Comparison of ENCODE assay signal across 9 mouse cellular contexts in the genomic region with DNA sequence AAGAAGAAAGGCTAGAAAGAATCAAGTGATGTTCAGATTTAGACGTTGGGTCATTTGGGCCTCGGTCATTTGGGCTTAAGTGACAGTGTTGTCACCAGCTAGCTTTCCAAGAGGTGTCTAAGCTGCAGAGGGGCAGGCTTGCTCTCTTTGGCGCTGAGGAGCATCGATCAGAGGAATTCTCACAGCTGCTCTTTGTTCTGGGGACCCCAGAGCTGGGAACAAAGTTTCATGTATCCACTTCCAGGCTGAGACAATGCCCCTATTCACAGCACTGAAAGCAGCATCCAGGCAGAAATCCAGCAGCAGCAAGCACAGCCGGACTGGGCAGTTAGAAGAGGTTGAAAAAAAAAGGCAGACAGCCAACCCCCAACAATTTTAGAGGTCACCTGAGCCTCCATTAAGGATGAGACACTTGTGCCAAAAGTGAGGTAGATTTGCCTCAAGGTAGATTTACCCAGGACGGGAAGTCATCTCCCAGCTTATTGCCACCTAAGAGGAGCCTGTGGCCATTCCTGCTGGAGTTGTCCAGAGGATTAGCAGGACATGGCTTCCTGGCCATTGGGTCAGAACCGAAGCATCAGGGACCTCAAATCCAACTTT.
DNase-seq lines count a peak whose midpoint lies in the region; ATAC-seq lines count a peak whose summit lies in the region.
"Had no signal": no experiment of that assay in that cellular context is flagged by ENCODE, and none has a peak within 500 bp of the region (broad histone marks: within the 10 kb centered on the region; RNA-seq: fewer than 3 reads in every experiment).

No protein-coding gene starts in this region.

- no peaks in the 10 kb centered on the region for H3K9me3 ChIP-seq in embryonic facial prominence, embryonic 11.5 days (replicated peaks; ENCODE audit: control insufficient read depth, low read length)
- H3K9me3 ChIP-seq in hindbrain, embryonic 13.5 days = no peaks in the 10 kb centered on the region
- no peaks in the 10 kb centered on the region for H3K9me3 ChIP-seq in midbrain, embryonic 12.5 days
- H3K9me3 ChIP-seq in intestine, embryonic 16.5 days (ENCODE audit: control insufficient read depth, low read length) = no peaks in the 10 kb centered on the region
- H3K9me3 ChIP-seq: liver, embryonic 15.5 days had no signal

- WGBS in embryonic facial prominence, embryonic 11.5 days = 17% methylated on average over 7 of the region's 7 CpGs
- 16% methylated on average over 7 of the region's 7 CpGs for WGBS in hindbrain, embryonic 13.5 days
- WGBS in midbrain, embryonic 12.5 days = 23% methylated on average over 7 of the region's 7 CpGs
- 60% methylated on average over 7 of the region's 7 CpGs for WGBS in intestine, embryonic 16.5 days

- H3K36me3 ChIP-seq in embryonic facial prominence, embryonic 11.5 days (replicated peaks; ENCODE audit: control insufficient read depth, insufficient read depth, low read depth, low read length) = no peaks in the 10 kb centered on the region
- no peaks in the 10 kb centered on the region for H3K36me3 ChIP-seq in hindbrain, embryonic 13.5 days
- no peaks in the 10 kb centered on the region for H3K36me3 ChIP-seq in midbrain, embryonic 12.5 days
- H3K36me3 ChIP-seq in intestine, embryonic 16.5 days (ENCODE audit: control insufficient read depth, insufficient read depth, low read length) = no peaks in the 10 kb centered on the region
- H3K36me3 ChIP-seq: liver, embryonic 15.5 days had no signal

- H3K9ac ChIP-seq in embryonic facial prominence, embryonic 11.5 days (replicated peaks; ENCODE audit: low read length) = no peak overlapping the region
- H3K9ac ChIP-seq in hindbrain, embryonic 13.5 days = no peak overlapping the region
- H3K9ac ChIP-seq in midbrain, embryonic 12.5 days (replicated peaks) = no peak overlapping the region
- no peak overlapping the region for H3K9ac ChIP-seq in intestine, embryonic 16.5 days (ENCODE audit: low read depth, low read length)
- H3K9ac ChIP-seq: liver, embryonic 15.5 days had no signal

- ATAC-seq in embryonic facial prominence, embryonic 11.5 days (replicated peaks; ENCODE audit: insufficient number of reproducible peaks, low FRiP score, low TSS enrichment, low read depth) = peak; percentile 79
- peak; percentile 73 for ATAC-seq in hindbrain, embryonic 13.5 days (ENCODE audit: low FRiP score)
- peak; percentile 54; the same call in 1 of the 2 replicates for ATAC-seq in midbrain, embryonic 12.5 days (ENCODE audit: low FRiP score, low read depth)
- ATAC-seq in intestine, embryonic 16.5 days = no peak

- H3K27ac ChIP-seq in embryonic facial prominence, embryonic 11.5 days (replicated peaks; ENCODE audit: low read depth, low read length) = 0 out of 2 replicates have a peak overlapping the region, but pooled peaks have one; percentile 25
- H3K27ac ChIP-seq in hindbrain, embryonic 13.5 days = peak overlapping the region; percentile 60
- 0 out of 2 replicates have a peak overlapping the region, but pooled peaks have one; percentile 43 for H3K27ac ChIP-seq in midbrain, embryonic 12.5 days (replicated peaks)
- H3K27ac ChIP-seq in intestine, embryonic 16.5 days (ENCODE audit: low read length) = no peak overlapping the region
- H3K27ac ChIP-seq: liver, embryonic 15.5 days had no signal

- H3K4me2 ChIP-seq in embryonic facial prominence, embryonic 11.5 days (ENCODE audit: low read depth, low read length) = no peak overlapping the region
- H3K4me2 ChIP-seq in hindbrain, embryonic 13.5 days = peak overlapping the region; percentile 37
- H3K4me2 ChIP-seq in midbrain, embryonic 12.5 days (replicated peaks) = peak overlapping the region; percentile 35
- no peak overlapping the region for H3K4me2 ChIP-seq in intestine, embryonic 16.5 days (ENCODE audit: low read depth, low read length)
- H3K4me2 ChIP-seq: liver, embryonic 15.5 days had no signal

- H3K4me3 ChIP-seq in embryonic facial prominence, embryonic 11.5 days (ENCODE audit: low read depth, low read length) = no peak overlapping the region
- H3K4me3 ChIP-seq in hindbrain, embryonic 13.5 days = no peak overlapping the region
- no peak overlapping the region for H3K4me3 ChIP-seq in midbrain, embryonic 12.5 days
- no peak overlapping the region for H3K4me3 ChIP-seq in intestine, embryonic 16.5 days (ENCODE audit: low read length)
- H3K4me3 ChIP-seq: liver, embryonic 15.5 days had no signal

- DNase-seq in cerebellum, postnatal 25 days = peak; percentile 24 to 34
- DNase-seq in cerebellum, adult 11-12 months = no peak
- DNase-seq in embryonic facial prominence, embryonic 11.5 days (ENCODE audit: low spot score) = peak; percentile 61
- no peak for DNase-seq in spleen, adult 12 weeks (ENCODE audit: low spot score)
- no peak for DNase-seq in gastrocnemius, postnatal 10 days

- H3K4me1 ChIP-seq in embryonic facial prominence, embryonic 11.5 days (ENCODE audit: control insufficient read depth, insufficient read depth, low read length) = no peaks in the 10 kb centered on the region
- peaks cover 26% of the 10 kb centered on the region for H3K4me1 ChIP-seq in hindbrain, embryonic 13.5 days (replicated peaks)
- peaks cover 12% of the 10 kb centered on the region for H3K4me1 ChIP-seq in midbrain, embryonic 12.5 days
- H3K4me1 ChIP-seq in intestine, embryonic 16.5 days (ENCODE audit: control insufficient read depth, insufficient read depth, low read length) = no peaks in the 10 kb centered on the region
- H3K4me1 ChIP-seq: liver, embryonic 15.5 days had no signal

- H3K27me3 ChIP-seq in embryonic facial prominence, embryonic 11.5 days (ENCODE audit: control insufficient read depth, insufficient read depth, low read length) = no peaks in the 10 kb centered on the region
- peaks cover 9% of the 10 kb centered on the region; the same call in 1 of the 2 replicates for H3K27me3 ChIP-seq in hindbrain, embryonic 13.5 days
- H3K27me3 ChIP-seq in midbrain, embryonic 12.5 days = peaks cover 22% of the 10 kb centered on the region
- H3K27me3 ChIP-seq in intestine, embryonic 16.5 days (replicated peaks; ENCODE audit: control insufficient read depth, insufficient read depth, low read length) = no peaks in the 10 kb centered on the region
- H3K27me3 ChIP-seq: liver, embryonic 15.5 days had no signal

Comparison
In these comparisons a context has a peak if more than half of its experiments do, and no peak if none do; other contexts are left out.
1. DNase-seq: peak in cerebellum, postnatal 25 days (2 of 2) and embryonic facial prominence, embryonic 11.5 days (single experiment); none in cerebellum, adult 11-12 months (single experiment), spleen, adult 12 weeks (single experiment) and gastrocnemius, postnatal 10 days (single experiment).
2. H3K4me2 ChIP-seq: peak in hindbrain, embryonic 13.5 days (single experiment) and midbrain, embryonic 12.5 days (single experiment); none in embryonic facial prominence, embryonic 11.5 days (single experiment) and intestine, embryonic 16.5 days (single experiment).